Mouse (Mus musculus) urinary bladder, adult 18-20 months (tissue): Measurements from ENCODE around the gene Map1lc3b.

Source experiments
- DNase-seq, 2 experiments: peaks; one replicate each; pipeline ENCODE4 v3.0.0; 2022; ENCODE audit warnings: low spot score in 2 of 2, mixed read lengths in 2 of 2

The Map1lc3b gene

GRCm38 (mm10) chr8:121590203-121591177 is at the start of gene Map1lc3b:
TSS of gene Map1lc3b (plus strand) at chr8:121590361.
- peak; percentile 93 to 97 for DNase-seq

DNA sequence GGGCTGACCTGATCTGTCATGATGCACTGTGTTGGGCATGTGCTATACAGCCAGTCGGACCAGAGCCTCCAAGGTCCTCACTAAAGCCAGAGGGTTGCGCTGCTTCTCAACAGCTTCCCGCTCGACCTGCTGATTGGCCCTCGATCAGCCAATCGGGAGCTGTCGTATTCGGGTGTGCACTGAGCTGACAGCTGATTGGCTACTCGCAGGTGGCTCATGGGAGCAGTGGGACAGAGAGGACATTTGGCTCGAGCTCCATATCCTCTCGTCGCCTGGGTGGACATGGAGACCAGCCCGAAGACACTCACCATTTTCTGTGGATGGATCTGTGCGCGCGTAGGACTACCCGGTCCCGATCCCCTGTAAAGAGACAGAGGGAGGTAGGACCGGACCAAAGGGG is 48.3 kb upstream of the Map1lc3b start:
- no peak for DNase-seq

DNA sequence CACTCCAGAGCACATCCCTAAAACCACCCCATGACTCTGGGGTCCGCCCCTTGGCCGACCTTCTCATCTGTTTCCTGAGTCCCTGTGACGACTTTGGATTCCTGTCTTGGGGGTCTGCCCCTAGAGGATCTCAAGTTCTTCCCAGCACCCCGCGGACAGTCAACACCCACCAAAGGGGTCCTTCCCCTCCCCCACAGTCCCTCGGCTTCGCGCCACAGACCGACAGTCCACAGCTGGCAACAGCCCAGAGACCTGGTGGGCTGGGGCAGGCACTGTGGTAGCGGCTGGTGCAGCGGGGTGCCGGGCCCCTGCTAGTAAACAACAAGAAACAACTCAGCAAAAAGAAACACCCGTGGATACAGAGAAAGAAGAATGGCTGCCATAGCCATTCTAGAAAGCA is 47.3 kb upstream of the Map1lc3b start:
- DNase-seq: no peak

GRCm38 (mm10) chr8:121544276-121544785 is 45.8 kb upstream of the Map1lc3b start, which contains the start of gene 1700018B08Rik:
TSS of gene 1700018B08Rik (minus strand) at chr8:121544320.
- no peak for DNase-seq

DNA sequence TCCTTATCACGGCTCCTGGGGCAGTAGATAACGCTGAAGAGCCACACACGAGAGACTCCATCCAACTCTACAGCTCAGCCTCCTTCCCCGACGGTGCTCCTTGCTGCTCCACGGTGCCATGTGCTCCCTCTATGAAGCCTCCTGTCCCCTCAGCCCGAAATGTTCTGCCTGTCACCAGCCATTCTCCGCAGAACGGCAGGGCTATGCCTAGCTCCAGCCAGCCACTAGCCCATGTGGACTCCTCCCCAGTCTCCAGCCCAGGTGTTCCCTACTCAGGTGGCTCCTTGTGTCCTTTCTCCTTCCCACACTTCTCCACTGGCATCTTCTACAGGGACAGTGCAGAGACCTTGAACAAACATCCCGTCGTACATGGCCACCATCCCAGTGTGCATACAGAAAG is 45.2 kb upstream of the Map1lc3b start:
- no peak for DNase-seq

GRCm38 (mm10) chr8:121547132-121547531 is 43.0 kb upstream of the Map1lc3b start:
- DNase-seq: peak; percentile 35 to 38

DNA sequence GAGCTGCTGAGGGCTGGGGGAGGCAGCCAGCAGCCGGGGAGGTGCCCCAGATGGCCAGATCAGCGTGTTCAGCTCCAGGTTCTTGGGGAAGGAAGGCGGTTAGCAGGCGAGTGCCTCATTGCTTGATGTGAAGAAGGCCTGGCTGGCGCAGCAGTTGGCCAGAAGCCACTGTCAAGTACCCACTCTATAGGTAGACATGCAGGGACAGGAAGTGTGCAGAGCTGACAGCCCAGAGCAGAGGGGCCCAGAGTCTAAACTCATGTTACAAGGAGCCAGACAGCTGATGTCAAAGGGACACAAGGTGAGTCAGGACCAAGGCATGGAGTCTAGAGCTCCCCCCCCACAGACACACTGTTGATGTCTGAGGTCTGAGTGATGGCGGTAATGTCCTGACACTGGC is 40.1 kb upstream of the Map1lc3b start:
- no peak for DNase-seq

DNA sequence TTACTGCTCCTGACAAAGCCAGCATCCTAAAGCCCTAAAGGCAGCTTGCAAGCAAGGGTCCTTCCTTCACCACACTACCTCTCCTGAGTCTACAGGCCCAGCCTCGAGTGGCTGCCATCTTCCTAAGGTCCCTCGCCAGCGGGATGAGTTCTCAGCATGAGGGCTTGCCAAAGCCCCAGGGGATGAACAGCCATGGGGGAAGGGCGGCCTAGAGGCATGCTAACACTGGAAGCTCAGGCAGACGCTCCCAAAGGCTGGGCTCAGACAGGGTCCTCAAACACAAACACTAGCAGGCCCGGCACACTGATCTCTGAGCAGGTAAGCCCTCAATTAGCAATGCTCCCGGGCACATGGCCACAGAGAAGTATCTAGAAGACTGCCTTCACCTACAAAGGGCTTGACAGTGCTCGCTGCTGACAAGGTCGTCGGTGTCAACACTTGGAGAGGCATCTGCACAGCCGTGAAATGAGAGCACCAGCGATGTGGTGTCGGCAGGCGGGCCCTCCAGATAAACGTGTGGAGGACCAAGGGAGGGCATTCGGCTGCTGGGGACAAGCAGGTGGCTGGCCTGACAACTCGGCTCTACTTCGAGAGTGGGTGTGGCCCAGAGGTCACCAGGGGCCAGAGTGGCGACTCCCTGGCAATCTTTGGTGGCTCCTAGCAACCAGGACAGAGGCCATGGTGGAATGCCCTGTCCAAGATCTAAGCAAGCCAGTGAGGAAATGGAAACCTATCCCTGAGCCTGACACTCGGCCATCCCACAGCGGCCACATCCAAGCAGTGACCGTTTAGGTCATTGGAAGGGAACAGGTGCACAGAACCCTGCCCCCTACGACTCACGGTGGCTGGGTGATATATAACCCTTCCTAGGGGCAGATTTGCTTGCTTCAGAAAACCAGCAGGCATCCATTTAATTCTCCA is 38.8 kb upstream of the Map1lc3b start:
- DNase-seq: no peak

- no peak for DNase-seq
These were observed 37.7 kb upstream of the Map1lc3b start for GRCm38 (mm10) chr8:121552506-121552905.

DNA sequence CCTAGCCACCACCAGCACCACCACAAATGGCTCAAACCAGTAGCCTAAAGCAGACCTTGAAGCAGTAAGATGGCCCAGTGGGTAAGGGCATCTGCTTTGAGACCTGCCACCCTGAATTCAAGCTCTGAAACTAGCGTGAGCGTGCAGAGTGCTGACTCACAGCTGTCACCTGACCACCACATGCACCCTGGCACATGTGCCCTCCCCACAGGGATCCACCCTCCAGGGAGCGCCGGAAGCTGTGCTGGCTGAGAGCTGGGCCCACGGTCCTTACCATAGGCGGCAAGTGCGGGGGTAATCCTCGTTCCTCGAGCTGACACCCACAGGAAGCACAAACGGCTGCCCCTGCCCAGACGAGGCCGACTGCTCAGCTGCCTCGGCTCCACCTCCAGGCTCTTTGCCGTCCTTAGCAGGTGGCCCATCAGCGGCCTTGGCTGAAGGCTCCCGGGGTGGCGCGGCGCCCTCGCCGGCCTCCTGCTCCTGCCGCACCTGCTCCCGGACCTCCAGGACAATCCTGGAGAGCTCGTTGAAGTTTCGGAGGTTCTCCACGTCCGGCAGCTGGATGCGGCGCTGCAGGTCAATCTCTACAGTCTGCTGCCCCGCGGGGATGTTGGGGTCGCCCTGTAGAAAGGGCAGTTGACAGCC is 36.2 kb upstream of the Map1lc3b start:
- DNase-seq: no peak

- DNase-seq: no peak
These were observed 32.4 kb upstream of the Map1lc3b start for GRCm38 (mm10) chr8:121557746-121558145.

GRCm38 (mm10) chr8:121558538-121558937 is 31.6 kb upstream of the Map1lc3b start:
- no peak for DNase-seq

DNA sequence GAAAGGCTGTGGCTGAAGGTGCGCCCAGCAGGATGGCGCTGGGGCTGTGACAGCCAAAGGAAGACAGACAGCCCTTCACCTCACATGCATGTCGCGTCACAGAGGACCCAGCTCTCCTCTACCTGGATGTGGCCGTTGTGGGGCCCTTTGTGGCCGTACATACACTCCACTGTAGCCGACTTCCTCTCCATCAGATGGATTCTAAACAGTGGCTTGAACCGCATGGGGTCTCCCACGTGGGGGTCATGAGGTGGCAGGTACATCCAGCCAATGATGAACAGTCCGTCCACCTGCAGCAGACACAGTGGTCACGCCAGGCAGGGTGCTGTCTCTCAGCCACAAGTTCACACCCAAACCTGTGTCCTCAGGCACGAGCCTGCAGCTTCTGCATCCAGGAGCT is 30.4 kb upstream of the Map1lc3b start:
- DNase-seq: no peak

DNA sequence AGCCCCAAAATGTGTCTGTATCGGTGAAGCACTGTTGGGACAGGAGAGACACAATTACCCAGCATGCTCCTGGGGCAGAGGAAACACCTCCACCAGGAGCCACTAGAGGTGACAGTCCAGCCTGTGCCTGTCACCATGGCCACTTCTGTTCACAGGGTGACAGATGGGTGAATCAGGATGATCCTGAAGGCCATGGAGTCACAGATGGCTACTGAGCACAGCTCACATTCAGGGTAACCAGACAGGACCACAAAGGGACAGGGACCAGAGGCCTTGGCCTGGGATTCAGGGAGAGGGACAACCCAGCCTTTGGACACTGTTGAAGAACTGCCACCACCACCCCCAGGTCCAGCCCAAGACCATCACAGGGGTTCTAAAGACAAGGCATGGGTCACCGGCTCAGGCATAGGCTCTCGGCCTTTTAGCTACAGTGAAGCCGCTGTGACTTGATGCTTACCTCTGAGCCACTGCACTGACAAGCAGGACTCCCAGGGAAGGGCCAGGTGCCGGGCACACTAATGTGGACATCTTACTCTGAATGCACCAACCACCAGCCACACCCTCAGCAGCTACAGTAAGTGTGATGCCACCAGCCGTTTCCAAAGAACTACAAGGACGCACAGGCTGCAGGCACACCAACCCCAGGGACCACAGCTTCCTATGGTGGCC is 29.6 kb upstream of the Map1lc3b start:
- DNase-seq: no peak

DNA sequence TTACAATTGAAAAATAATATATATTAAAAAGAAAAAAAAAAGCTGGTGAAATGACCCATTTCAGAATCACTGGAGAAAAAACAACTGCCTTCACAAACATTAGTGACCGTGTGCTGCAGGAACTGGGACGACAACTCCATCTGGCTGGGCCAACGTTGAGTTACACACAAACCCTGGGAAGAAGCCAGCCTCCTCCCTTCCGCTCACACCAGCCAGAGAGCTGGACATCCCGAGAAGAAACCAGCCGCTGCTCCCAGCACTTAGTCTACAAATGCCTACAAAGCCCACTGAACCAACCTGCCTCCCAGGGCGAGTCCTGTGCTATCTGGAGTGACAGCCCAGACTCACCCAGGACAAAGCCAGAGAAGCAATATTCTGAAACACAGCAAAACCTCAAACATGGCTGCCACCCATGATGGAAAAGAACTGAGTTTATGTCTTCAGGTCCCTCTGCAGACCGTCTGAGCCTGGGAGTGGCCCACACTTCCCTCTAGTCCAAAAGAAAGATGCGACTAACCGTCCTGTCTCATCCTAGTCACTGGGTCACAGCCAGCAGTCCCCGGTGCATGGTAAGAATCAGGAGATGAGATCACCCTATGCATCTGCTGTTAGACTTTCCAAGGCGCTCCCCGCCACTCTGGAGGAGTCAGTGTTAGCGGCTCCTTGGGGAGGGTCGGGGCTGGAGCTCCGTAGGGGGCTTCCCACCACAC is 28.4 kb upstream of the Map1lc3b start:
- DNase-seq: peak in 1 of 2 experiments; percentile 39

GRCm38 (mm10) chr8:121562941-121563351 is 27.2 kb upstream of the Map1lc3b start:
- no peak for DNase-seq

DNA sequence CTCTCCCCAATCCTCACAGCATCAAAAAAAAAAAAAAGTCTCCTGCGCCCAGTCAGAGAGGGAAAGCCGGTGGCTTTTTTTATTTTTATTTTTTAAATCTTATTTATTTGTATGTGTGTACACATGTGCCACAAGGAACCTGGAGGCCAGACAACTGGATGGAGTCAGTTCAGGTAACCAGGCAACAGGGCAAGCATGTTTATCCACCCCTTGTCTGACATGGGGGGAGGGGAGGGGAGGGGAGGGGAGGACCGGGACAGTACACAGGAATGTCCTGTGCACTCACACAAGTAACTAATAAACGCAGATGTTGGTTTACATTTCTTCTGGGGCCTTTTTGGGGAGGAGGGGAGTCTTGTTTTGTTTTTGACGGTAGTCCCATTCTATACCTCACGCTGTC is 26.5 kb upstream of the Map1lc3b start:
- no peak for DNase-seq

DNA sequence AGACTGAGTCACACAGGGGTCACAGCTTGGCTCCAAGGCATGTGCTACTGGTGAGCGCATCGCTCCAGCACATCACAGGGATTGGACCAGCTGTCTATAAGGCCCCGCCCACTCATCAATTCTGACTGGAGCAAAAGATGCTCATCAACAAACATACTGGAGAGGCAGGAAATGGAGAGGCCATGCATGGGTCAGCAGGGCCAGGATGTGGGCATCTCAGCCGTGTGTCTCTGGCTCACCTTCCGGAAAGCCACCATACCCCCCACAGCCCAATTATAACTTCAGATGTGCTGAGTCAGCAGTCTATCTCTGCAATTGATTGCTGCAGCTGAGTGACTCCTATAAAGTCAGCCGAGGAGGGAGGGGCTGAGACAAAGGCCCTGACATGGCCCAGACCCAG is 21.8 kb upstream of the Map1lc3b start:
- no peak for DNase-seq

DNA sequence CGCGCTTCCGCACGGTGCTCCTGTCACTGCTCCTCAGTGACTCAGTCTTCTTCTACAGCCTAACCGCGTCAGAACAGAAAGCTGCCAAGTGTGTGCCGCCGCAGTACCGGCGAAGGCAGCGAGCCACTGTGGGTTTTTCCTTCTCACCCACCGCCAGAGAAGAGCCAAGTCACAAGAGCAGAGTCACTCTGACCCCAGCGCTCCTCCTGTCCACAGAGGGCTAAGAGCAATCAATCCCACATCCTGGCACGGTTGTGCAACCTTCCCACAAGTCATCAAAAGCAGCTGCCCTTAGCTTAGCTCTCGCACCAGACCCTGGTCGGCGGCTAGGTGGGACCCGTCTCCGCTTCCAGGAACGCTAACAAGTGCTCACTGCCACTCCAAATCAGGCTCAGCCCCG is 19.8 kb upstream of the Map1lc3b start:
- no peak for DNase-seq

DNA sequence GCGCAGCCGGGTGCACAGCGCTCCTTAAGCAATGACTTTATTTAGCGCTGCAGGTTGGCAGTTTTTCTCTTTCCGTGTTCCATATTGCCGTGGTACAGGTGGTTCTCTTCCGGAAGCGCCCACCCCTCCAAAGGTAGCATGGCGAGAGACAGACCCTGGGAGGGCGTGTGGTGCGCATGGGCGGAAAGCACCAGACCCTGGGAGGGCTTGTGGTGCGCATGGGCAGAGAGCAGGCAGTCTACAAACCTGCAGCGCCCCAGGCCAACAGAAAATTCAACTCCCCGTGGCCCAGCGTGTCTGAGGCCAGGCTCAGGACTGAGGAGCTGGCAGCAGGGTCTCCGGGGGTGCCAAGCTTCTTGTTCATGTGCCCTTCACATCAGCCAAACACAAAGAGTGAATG is 19.4 kb upstream of the Map1lc3b start:
- no peak for DNase-seq
